Comparison of ENCODE assay signal across 29 mouse cellular contexts in the genomic region with DNA sequence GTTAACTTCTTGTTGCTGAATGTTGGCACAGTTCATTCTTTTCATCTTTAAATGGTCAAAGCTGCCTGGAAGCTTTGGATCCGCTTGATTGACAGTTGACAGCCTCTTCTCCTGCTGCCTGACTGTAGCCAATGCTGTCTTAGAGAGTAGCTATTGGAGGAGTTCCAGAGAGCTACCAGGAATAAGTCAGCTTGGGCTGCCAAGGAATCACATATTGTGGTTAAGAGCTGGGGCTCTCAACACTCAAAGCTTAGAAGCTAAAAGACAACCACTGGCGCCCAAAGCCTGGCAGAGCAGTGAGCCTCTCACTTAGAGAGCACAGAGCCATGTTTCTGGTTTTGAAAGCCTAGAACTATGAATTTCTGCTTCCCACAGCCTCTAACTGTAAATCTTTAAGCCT. TPM values are rescaled to one million over a fixed set of nuclear protein-coding genes. Genes with fewer than 3 reads are reported as not detected.
DNase-seq lines count a peak whose midpoint lies in the region; ATAC-seq lines count a peak whose summit lies in the region.
"Had no signal": no experiment of that assay in that cellular context is flagged by ENCODE, and none has a peak within 500 bp of the region (broad histone marks: within the 10 kb centered on the region; RNA-seq: fewer than 3 reads in every experiment).

No protein-coding gene starts in this region.

- no peak overlapping the region for H3K4me2 ChIP-seq in midbrain, embryonic 16.5 days (ENCODE audit: low read length)
- no peak overlapping the region for H3K4me2 ChIP-seq in forebrain, embryonic 16.5 days (ENCODE audit: low read length)
- H3K4me2 ChIP-seq: hindbrain, embryonic 15.5 days; limb, embryonic 12.5 days; liver, embryonic 12.5 days; midbrain, embryonic 12.5 days; neural tube, embryonic 13.5 days had no signal

- no peaks in the 10 kb centered on the region for H3K27me3 ChIP-seq in midbrain, embryonic 16.5 days (ENCODE audit: control insufficient read depth, insufficient read depth, low read depth, low read length)
- H3K27me3 ChIP-seq in midbrain, embryonic 10.5 days (ENCODE audit: low read depth, poor library complexity, severe bottlenecking), result no peaks in the 10 kb centered on the region
- no peaks in the 10 kb centered on the region for H3K27me3 ChIP-seq in forebrain, embryonic 16.5 days (replicated peaks; ENCODE audit: control insufficient read depth, insufficient read depth, low read length)
- H3K27me3 ChIP-seq: hindbrain, embryonic 15.5 days; limb, embryonic 12.5 days; liver, embryonic 12.5 days; midbrain, embryonic 12.5 days; neural tube, embryonic 13.5 days had no signal

- no peaks in the 10 kb centered on the region for H3K9me3 ChIP-seq in midbrain, embryonic 16.5 days (replicated peaks; ENCODE audit: control insufficient read depth, low read length, poor library complexity, severe bottlenecking)
- no peaks in the 10 kb centered on the region for H3K9me3 ChIP-seq in midbrain, embryonic 10.5 days (replicated peaks)
- no peaks in the 10 kb centered on the region for H3K9me3 ChIP-seq in forebrain, embryonic 16.5 days (ENCODE audit: control insufficient read depth, low read length)
- H3K9me3 ChIP-seq: hindbrain, embryonic 15.5 days; limb, embryonic 12.5 days; liver, embryonic 12.5 days; neural tube, embryonic 13.5 days had no signal

- no peak overlapping the region for H3K27ac ChIP-seq in midbrain, embryonic 16.5 days (ENCODE audit: low read length)
- no peak overlapping the region for H3K27ac ChIP-seq in midbrain, embryonic 10.5 days (replicated peaks)
- H3K27ac ChIP-seq in forebrain, embryonic 16.5 days (ENCODE audit: low read length), result no peak overlapping the region
- H3K27ac ChIP-seq: hindbrain, embryonic 15.5 days; limb, embryonic 12.5 days; liver, embryonic 12.5 days; midbrain, embryonic 12.5 days; neural tube, embryonic 13.5 days; stomach, postnatal 0 days had no signal

- 91% methylated on average over 2 of the region's 2 CpGs for WGBS in midbrain, embryonic 16.5 days
- WGBS in midbrain, embryonic 10.5 days, result 90% methylated on average over 2 of the region's 2 CpGs
- WGBS in forebrain, embryonic 16.5 days, result 74% methylated on average over 2 of the region's 2 CpGs

- no peak overlapping the region for H3K9ac ChIP-seq in midbrain, embryonic 16.5 days (ENCODE audit: low read depth, low read length)
- H3K9ac ChIP-seq in forebrain, embryonic 16.5 days (replicated peaks; ENCODE audit: low read depth, low read length), result no peak overlapping the region
- H3K9ac ChIP-seq: hindbrain, embryonic 15.5 days; limb, embryonic 12.5 days; liver, embryonic 12.5 days; midbrain, embryonic 12.5 days; neural tube, embryonic 13.5 days had no signal

- H3K36me3 ChIP-seq in midbrain, embryonic 16.5 days (ENCODE audit: control insufficient read depth, insufficient read depth, low read length), result no peaks in the 10 kb centered on the region
- H3K36me3 ChIP-seq in midbrain, embryonic 10.5 days, result no peaks in the 10 kb centered on the region
- H3K36me3 ChIP-seq in forebrain, embryonic 16.5 days (ENCODE audit: control insufficient read depth, insufficient read depth), result no peaks in the 10 kb centered on the region
- H3K36me3 ChIP-seq: hindbrain, embryonic 15.5 days; limb, embryonic 12.5 days; liver, embryonic 12.5 days; midbrain, embryonic 12.5 days; neural tube, embryonic 13.5 days had no signal

- no peak overlapping the region for H3K4me3 ChIP-seq in midbrain, embryonic 16.5 days (ENCODE audit: low read depth, low read length)
- H3K4me3 ChIP-seq in midbrain, embryonic 10.5 days, result no peak overlapping the region
- no peak overlapping the region for H3K4me3 ChIP-seq in forebrain, embryonic 16.5 days (replicated peaks; ENCODE audit: low read length)
- H3K4me3 ChIP-seq: erythroblast, embryonic 14.5 days; hindbrain, embryonic 15.5 days; limb, embryonic 12.5 days; liver, embryonic 12.5 days; midbrain, embryonic 12.5 days; myocyte; neural tube, embryonic 13.5 days had no signal

- ATAC-seq in frontal cortex, adult (ENCODE audit: low TSS enrichment), result peak; percentile 73
- ATAC-seq in midbrain, embryonic 16.5 days, result peak; percentile 67; the same call in 1 of the 2 replicates
- peak; percentile 85 for ATAC-seq in forebrain, embryonic 16.5 days
- ATAC-seq: intestine, embryonic 16.5 days; liver, embryonic 12.5 days had no signal

- no peak for DNase-seq in frontal cortex, postnatal 14 days (ENCODE audit: low spot score in 2 of 2)
- DNase-seq in midbrain, embryonic 10.5 days (ENCODE audit: low spot score), result no peak
- peak; percentile 52 for DNase-seq in brain, embryonic 18.5 days (ENCODE audit: low read depth, low spot score)
- no peak for DNase-seq in urinary bladder, adult 18-20 months (ENCODE audit: low spot score in 2 of 2)
- DNase-seq: adrenal gland, adult 2 months; cerebellum, adult 9-10 months; gastrocnemius, postnatal 14 days; heart, postnatal 36 days; kidney, adult 9 months; kidney, postnatal 25 days; layer of hippocampus, postnatal 36 days; retina, postnatal 1 day; thymus, adult 2 months had no signal

- 0 out of 2 replicates have a peak, but pooled peaks cover 3% of the 10 kb centered on the region for H3K4me1 ChIP-seq in midbrain, embryonic 16.5 days (ENCODE audit: control insufficient read depth, insufficient read depth, low read length)
- no peaks in the 10 kb centered on the region for H3K4me1 ChIP-seq in midbrain, embryonic 10.5 days
- peaks cover 6% of the 10 kb centered on the region; the same call in 1 of the 2 replicates for H3K4me1 ChIP-seq in forebrain, embryonic 16.5 days (replicated peaks; ENCODE audit: control insufficient read depth, insufficient read depth, low read length)
- H3K4me1 ChIP-seq: hindbrain, embryonic 15.5 days; limb, embryonic 12.5 days; liver, embryonic 12.5 days; midbrain, embryonic 12.5 days; neural tube, embryonic 13.5 days had no signal

RNA-seq across cellular contexts. Expression of gene Krtap7-1, which starts 12.4 kb away (rescaled TPM):
- polyA plus RNA-seq in midbrain, embryonic 16.5 days (2015; fragmentation: Nextera tagmentation; extraction: Ambion mirVana), result not detected in 2 replicates
- polyA plus RNA-seq in midbrain, embryonic 10.5 days (2016; fragmentation: Nextera tagmentation; extraction: Ambion mirVana), result not detected in 2 replicates
- not detected in 2 replicates for polyA plus RNA-seq in forebrain, embryonic 16.5 days (2015; fragmentation: Nextera tagmentation; extraction: Ambion mirVana)
- polyA plus RNA-seq: adrenal gland, adult 2 months; C2C12; embryonic facial prominence, embryonic 11.5 days; erythroblast, embryonic 14.5 days; heart, embryonic 14.5 days; hindbrain, embryonic 15.5 days; intestine, embryonic 16.5 days; limb, embryonic 12.5 days; liver, embryonic 12.5 days; midbrain, embryonic 12.5 days; myocyte; neural tube, embryonic 13.5 days; stomach, postnatal 0 days; thymus, adult 2 months; urinary bladder, adult 2 months had no signal

RNA-seq across cellular contexts. Expression of gene Krtap8-1, which starts 32.8 kb away (rescaled TPM):
- not detected in 2 replicates for polyA plus RNA-seq in midbrain, embryonic 16.5 days (2015; fragmentation: Nextera tagmentation; extraction: Ambion mirVana)
- 0.25 TPM in 1 of 2 replicates, not detected in the other for polyA plus RNA-seq in midbrain, embryonic 10.5 days (2016; fragmentation: Nextera tagmentation; extraction: Ambion mirVana)
- not detected in 2 replicates for polyA plus RNA-seq in forebrain, embryonic 16.5 days (2015; fragmentation: Nextera tagmentation; extraction: Ambion mirVana)
- polyA plus RNA-seq: adrenal gland, adult 2 months; C2C12; embryonic facial prominence, embryonic 11.5 days; erythroblast, embryonic 14.5 days; heart, embryonic 14.5 days; hindbrain, embryonic 15.5 days; intestine, embryonic 16.5 days; limb, embryonic 12.5 days; liver, embryonic 12.5 days; midbrain, embryonic 12.5 days; myocyte; neural tube, embryonic 13.5 days; stomach, postnatal 0 days; thymus, adult 2 months; urinary bladder, adult 2 months had no signal

RNA-seq across cellular contexts. Expression of gene Krtap11-1, which starts 50.4 kb away (rescaled TPM):
- polyA plus RNA-seq in midbrain, embryonic 16.5 days (2015; fragmentation: Nextera tagmentation; extraction: Ambion mirVana), result not detected in 2 replicates
- not detected in 2 replicates for polyA plus RNA-seq in midbrain, embryonic 10.5 days (2016; fragmentation: Nextera tagmentation; extraction: Ambion mirVana)
- not detected in 2 replicates for polyA plus RNA-seq in forebrain, embryonic 16.5 days (2015; fragmentation: Nextera tagmentation; extraction: Ambion mirVana)
- polyA plus RNA-seq: adrenal gland, adult 2 months; C2C12; embryonic facial prominence, embryonic 11.5 days; erythroblast, embryonic 14.5 days; heart, embryonic 14.5 days; hindbrain, embryonic 15.5 days; intestine, embryonic 16.5 days; limb, embryonic 12.5 days; liver, embryonic 12.5 days; midbrain, embryonic 12.5 days; myocyte; neural tube, embryonic 13.5 days; stomach, postnatal 0 days; thymus, adult 2 months; urinary bladder, adult 2 months had no signal
